Mouse (Mus musculus) WW6 (cell line): ENCODE measurements at regions not wholly inside any gene's neighbourhood (a gene's known extent, or its start where the extent isn't known, plus 50 kb on each side); places are given as distances from the start of the nearest gene placed in this dataset.
"Not testable (repeated sequence)": the region's sequence is repeated elsewhere in the genome, so short reads cannot be mapped to it uniquely, and the experiment has no call there.

Source experiments
- DNase-seq: peaks from one replicate; pipeline ENCODE4 v3.0.0-alpha.2; 2013; ENCODE audit warnings: low read depth, low spot score

- DNase-seq: no peak
Measured at GRCm38 (mm10) chrX:94785983-94786382, 61.6 kb downstream of the Zxdb start.

GRCm38 (mm10) chrX:94788331-94788920, 64.1 kb downstream of the Zxdb start:
- no peak for DNase-seq

GRCm38 (mm10) chrX:94796845-94797244, 72.5 kb downstream of the Zxdb start:
- not testable (repeated sequence) for DNase-seq

GRCm38 (mm10) chrX:94797348-94798182, 73.2 kb downstream of the Zxdb start:
- DNase-seq: not testable (repeated sequence)

- DNase-seq: not testable (repeated sequence)
Measured at GRCm38 (mm10) chrX:94798183-94798619, 73.8 kb downstream of the Zxdb start.

- not testable (repeated sequence) for DNase-seq
Measured at GRCm38 (mm10) chrX:94812760-94813159, 88.4 kb downstream of the Zxdb start.

- not testable (repeated sequence) for DNase-seq
Measured at GRCm38 (mm10) chrX:94827524-94827923, 103.2 kb downstream of the Zxdb start.

GRCm38 (mm10) chrX:94844110-94844779, 119.9 kb downstream of the Zxdb start:
- not testable (repeated sequence) for DNase-seq

- not testable (repeated sequence) for DNase-seq
Measured at GRCm38 (mm10) chrX:94849549-94849948, 125.2 kb downstream of the Zxdb start.

GRCm38 (mm10) chrX:94857501-94857900, 133.1 kb downstream of the Zxdb start:
- DNase-seq: no peak

- no peak for DNase-seq
Measured at GRCm38 (mm10) chrX:94857954-94858353, 133.6 kb downstream of the Zxdb start.

- no peak for DNase-seq
Measured at GRCm38 (mm10) chrX:94863123-94863522, 138.8 kb downstream of the Zxdb start.

- peak; percentile 45 for DNase-seq
Measured at GRCm38 (mm10) chrX:94865531-94866502, 141.4 kb downstream of the Zxdb start.

- not testable (repeated sequence) for DNase-seq
Measured at GRCm38 (mm10) chrX:94883547-94883946, 142.9 kb downstream of the Spin4 start.
